Mouse (Mus musculus): ENCODE measurements around the gene Fgl2. TPM values are rescaled to one million over a fixed set of nuclear protein-coding genes. Genes with fewer than 3 reads are reported as not detected.

Fgl2 gene
- polyA plus RNA-seq, 1 experiment = 2.3 TPM

- no peak for DNase-seq (ENCODE audit: low read depth)
- no peak for TF ChIP-seq POLR2A (IDR thresholded peaks at IDR 0.05; ENCODE audit: borderline replicate concordance, extremely low read depth, insufficient read depth, insufficient read length, poor library complexity, severe bottlenecking)
- TF ChIP-seq CTCF (IDR thresholded peaks at IDR 0.05; ENCODE audit: borderline replicate concordance, extremely low read depth, insufficient read depth, insufficient read length) = no peak
Measured at GRCm38 (mm10) chr5:21366338-21367053, 5.9 kb upstream of the Fgl2 start.

DNA sequence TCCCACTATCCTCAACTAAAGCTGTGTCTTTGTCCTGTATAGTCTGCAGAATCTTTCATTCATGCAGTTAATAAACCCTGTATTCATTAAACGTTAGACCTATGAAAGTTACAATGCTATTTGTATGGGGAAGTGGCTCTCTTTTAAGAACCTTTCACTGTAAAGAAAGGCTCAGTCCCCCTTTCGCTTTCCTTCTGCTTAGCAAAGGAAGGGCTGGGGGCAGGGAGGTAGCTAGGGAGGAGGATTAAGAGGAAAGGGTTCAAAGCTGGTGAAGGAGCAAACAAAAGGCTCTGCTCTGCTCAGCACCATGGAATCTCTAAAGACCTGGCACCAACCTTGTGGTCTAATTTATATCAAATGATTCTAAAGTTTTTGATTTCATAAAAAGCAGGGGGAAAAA, 4.9 kb upstream of the Fgl2 start:
- no peak for DNase-seq (ENCODE audit: low read depth)
- no peak for TF ChIP-seq POLR2A (IDR thresholded peaks at IDR 0.05; ENCODE audit: borderline replicate concordance, extremely low read depth, insufficient read depth, insufficient read length, poor library complexity, severe bottlenecking)
- TF ChIP-seq CTCF (IDR thresholded peaks at IDR 0.05; ENCODE audit: borderline replicate concordance, extremely low read depth, insufficient read depth, insufficient read length) = no peak

GRCm38 (mm10) chr5:21370218-21370947, 2.1 kb upstream of the Fgl2 start:
- no peak for DNase-seq (ENCODE audit: low read depth)
- no peak for TF ChIP-seq POLR2A (IDR thresholded peaks at IDR 0.05; ENCODE audit: borderline replicate concordance, extremely low read depth, insufficient read depth, insufficient read length, poor library complexity, severe bottlenecking)
- no peak for TF ChIP-seq CTCF (IDR thresholded peaks at IDR 0.05; ENCODE audit: borderline replicate concordance, extremely low read depth, insufficient read depth, insufficient read length)

DNA sequence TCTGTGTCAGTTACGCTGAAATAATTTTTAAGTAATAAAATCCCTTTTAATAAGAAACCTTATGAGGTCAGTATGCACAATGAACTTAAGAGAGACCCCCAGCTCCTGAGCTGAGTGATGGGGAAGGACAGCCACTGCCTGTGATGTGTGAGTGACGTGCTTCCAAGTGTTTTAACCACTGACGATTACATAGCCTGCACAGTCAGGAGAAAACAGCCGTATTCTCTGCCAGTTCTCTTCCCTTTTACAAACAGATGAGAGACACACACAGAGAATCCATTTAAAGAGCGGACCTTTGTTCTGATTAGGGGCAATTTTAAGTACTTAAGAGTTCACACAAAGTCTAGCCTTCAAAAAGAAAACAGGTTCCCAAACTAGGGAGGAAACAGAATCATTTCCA, 522 bp upstream of the Fgl2 start:
- DNase-seq (ENCODE audit: low read depth) = peak; percentile 63
- TF ChIP-seq POLR2A (IDR thresholded peaks at IDR 0.05; ENCODE audit: borderline replicate concordance, extremely low read depth, insufficient read depth, insufficient read length, poor library complexity, severe bottlenecking) = no peak
- TF ChIP-seq CTCF (IDR thresholded peaks at IDR 0.05; ENCODE audit: borderline replicate concordance, extremely low read depth, insufficient read depth, insufficient read length) = no peak

GRCm38 (mm10) chr5:21373180-21373518, 707 bp downstream of the Fgl2 start:
- no peak for DNase-seq (ENCODE audit: low read depth)
- no peak for TF ChIP-seq CTCF (IDR thresholded peaks at IDR 0.05; ENCODE audit: borderline replicate concordance, extremely low read depth, insufficient read depth, insufficient read length)
- no peak for TF ChIP-seq POLR2A (IDR thresholded peaks at IDR 0.05; ENCODE audit: borderline replicate concordance, extremely low read depth, insufficient read depth, insufficient read length, poor library complexity, severe bottlenecking)

- TF ChIP-seq CTCF (IDR thresholded peaks at IDR 0.05; ENCODE audit: borderline replicate concordance, extremely low read depth, insufficient read depth, insufficient read length) (no peak), POLR2A (IDR thresholded peaks at IDR 0.05; ENCODE audit: borderline replicate concordance, extremely low read depth, insufficient read depth, insufficient read length, poor library complexity, severe bottlenecking) (no peak)
- no peak for DNase-seq (ENCODE audit: low read depth)
Measured at GRCm38 (mm10) chr5:21376935-21377334, 4.5 kb downstream of the Fgl2 start.

- TF ChIP-seq POLR2A (IDR thresholded peaks at IDR 0.05; ENCODE audit: borderline replicate concordance, extremely low read depth, insufficient read depth, insufficient read length, poor library complexity, severe bottlenecking) (no peak), CTCF (IDR thresholded peaks at IDR 0.05; ENCODE audit: borderline replicate concordance, extremely low read depth, insufficient read depth, insufficient read length) (no peak)
- no peak for DNase-seq (ENCODE audit: low read depth)
Measured at GRCm38 (mm10) chr5:21378397-21378796, 6.0 kb downstream of the Fgl2 start.

- no peak for DNase-seq (ENCODE audit: low read depth)
- TF ChIP-seq CTCF (IDR thresholded peaks at IDR 0.05; ENCODE audit: borderline replicate concordance, extremely low read depth, insufficient read depth, insufficient read length) (no peak), POLR2A (IDR thresholded peaks at IDR 0.05; ENCODE audit: borderline replicate concordance, extremely low read depth, insufficient read depth, insufficient read length, poor library complexity, severe bottlenecking) (no peak)
Measured at GRCm38 (mm10) chr5:21381986-21382385, 9.5 kb downstream of the Fgl2 start.

DNA sequence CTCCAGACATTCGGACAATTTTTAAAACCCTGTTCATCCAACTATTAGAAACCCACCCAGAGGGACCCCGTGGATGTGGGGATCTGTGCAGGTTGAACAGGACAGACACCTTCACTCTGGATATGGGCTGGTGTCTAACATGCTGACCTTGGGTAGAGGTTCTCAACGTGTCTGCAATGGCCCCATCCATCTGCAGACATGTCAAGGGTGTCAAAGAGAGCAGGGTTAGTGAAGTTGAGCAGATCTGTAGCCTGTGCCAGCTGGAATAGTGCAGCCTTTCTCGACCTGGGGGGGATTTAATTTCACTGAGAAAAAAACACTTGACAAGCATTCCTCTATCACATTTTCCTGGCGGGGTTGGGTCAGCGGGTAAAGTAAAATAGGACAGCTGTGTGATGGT, 10.2 kb downstream of the Fgl2 start:
- DNase-seq (ENCODE audit: low read depth) = no peak
- TF ChIP-seq POLR2A (IDR thresholded peaks at IDR 0.05; ENCODE audit: borderline replicate concordance, extremely low read depth, insufficient read depth, insufficient read length, poor library complexity, severe bottlenecking) (no peak), CTCF (IDR thresholded peaks at IDR 0.05; ENCODE audit: borderline replicate concordance, extremely low read depth, insufficient read depth, insufficient read length) (no peak)

DNA sequence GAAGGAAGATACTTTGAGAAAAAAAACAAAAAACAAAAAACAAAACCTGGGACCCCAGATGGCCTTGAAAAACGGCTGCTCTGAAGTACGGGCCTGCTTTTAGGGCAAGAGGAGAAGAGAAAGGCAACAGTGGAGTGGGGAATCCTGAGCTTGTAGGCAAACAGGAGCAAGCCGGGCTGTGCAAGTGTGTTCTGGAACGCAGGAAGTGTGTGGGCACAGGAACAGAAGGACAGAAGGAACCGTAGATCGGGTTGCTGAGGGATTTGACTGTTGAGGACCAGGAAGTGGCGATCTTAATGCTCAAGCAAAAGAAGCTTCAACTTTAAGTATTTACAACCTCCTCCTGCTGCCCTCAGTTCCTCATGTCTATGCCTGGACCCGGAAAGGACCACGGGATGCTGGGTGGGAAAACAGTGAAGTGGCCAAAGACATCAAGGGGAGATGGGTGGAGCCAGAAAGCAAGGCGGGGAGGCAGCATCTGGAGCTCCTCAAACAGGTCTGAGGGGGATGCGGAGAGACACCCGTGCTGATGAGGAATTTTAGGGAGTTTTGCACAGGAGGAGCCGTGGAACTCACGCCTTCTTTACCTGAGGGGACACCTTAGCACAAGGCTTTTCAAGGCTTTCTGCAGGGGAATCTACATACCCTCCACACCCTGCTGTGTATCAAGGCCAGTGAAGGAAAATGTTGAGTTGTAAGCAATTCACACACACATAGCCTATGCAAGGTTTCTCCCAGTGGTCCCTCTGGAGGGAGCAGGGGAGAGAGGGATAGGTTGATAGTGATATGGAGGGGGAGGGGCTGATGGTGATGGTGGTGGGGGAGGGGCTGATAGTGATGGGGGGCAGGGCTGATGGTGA, 11.2 kb downstream of the Fgl2 start:
- TF ChIP-seq POLR2A (IDR thresholded peaks at IDR 0.05; ENCODE audit: borderline replicate concordance, extremely low read depth, insufficient read depth, insufficient read length, poor library complexity, severe bottlenecking) = no peak
- TF ChIP-seq CTCF (IDR thresholded peaks at IDR 0.05; ENCODE audit: borderline replicate concordance, extremely low read depth, insufficient read depth, insufficient read length) = no peak
- DNase-seq (ENCODE audit: low read depth) = no peak

GRCm38 (mm10) chr5:21384252-21384960, 12.0 kb downstream of the Fgl2 start:
- no peak for DNase-seq (ENCODE audit: low read depth)
- TF ChIP-seq CTCF (IDR thresholded peaks at IDR 0.05; ENCODE audit: borderline replicate concordance, extremely low read depth, insufficient read depth, insufficient read length) (no peak), POLR2A (IDR thresholded peaks at IDR 0.05; ENCODE audit: borderline replicate concordance, extremely low read depth, insufficient read depth, insufficient read length, poor library complexity, severe bottlenecking) (no peak)
